Mouse (Mus musculus): ENCODE measurements around the gene Ankrd65. TPM values are rescaled to one million over a fixed set of nuclear protein-coding genes. Genes with fewer than 3 reads are reported as not detected.
"Not testable (repeated sequence)": the region's sequence is repeated elsewhere in the genome, so short reads cannot be mapped to it uniquely, and the experiment has no call there.

Gene Ankrd65
- not detected in 2 replicates for polyA plus RNA-seq (2014; fragmentation: Nextera tagmentation; extraction: Ambion mirVana)

GRCm38 (mm10) chr4:155790021-155790489 lies at the start of gene Ankrd65:
Gene Ankrd65 (plus strand): TSS chr4:155790439.
- H3K9me3 ChIP-seq (ENCODE audit: control insufficient read depth, low read length), result no peaks in the 10 kb centered on the region
- H3K36me3 ChIP-seq (ENCODE audit: control insufficient read depth, insufficient read depth, low read length), result no peaks in the 10 kb centered on the region
- DNase-seq (ENCODE audit: low spot score) (no peak), ATAC-seq (replicated peaks; ENCODE audit: low FRiP score, low TSS enrichment, low read depth) (no peak)
- H3K4me1 ChIP-seq (replicated peaks; ENCODE audit: control insufficient read depth, insufficient read depth, low read length), result no peaks in the 10 kb centered on the region
- 82% methylated on average over 3 of the region's 3 CpGs for WGBS
- no peak within 1 kb of the TSS for H3K4me3 ChIP-seq (ENCODE audit: low read depth, low read length)
- H3K4me2 ChIP-seq (ENCODE audit: low read length), result no peak within 1 kb of the TSS
- H3K27ac ChIP-seq (ENCODE audit: low read depth), result no peak within 1 kb of the TSS
- H3K9ac ChIP-seq (ENCODE audit: low read length), result no peak within 1 kb of the TSS
- no peaks in the 10 kb centered on the region for H3K27me3 ChIP-seq (replicated peaks; ENCODE audit: control insufficient read depth, insufficient read depth, low read length)

GRCm38 (mm10) chr4:155740681-155741080 lies 49.6 kb upstream of the Ankrd65 start:
- 89% methylated on average over 10 of the region's 10 CpGs for WGBS
- H3K36me3 ChIP-seq (ENCODE audit: control insufficient read depth, insufficient read depth, low read length), result peaks cover 79% of the 10 kb centered on the region

GRCm38 (mm10) chr4:155742684-155743083 lies 47.6 kb upstream of the Ankrd65 start:
- no peaks in the 10 kb centered on the region for H3K27me3 ChIP-seq (replicated peaks; ENCODE audit: control insufficient read depth, insufficient read depth, low read length)
- 93% methylated on average over 5 of the region's 5 CpGs for WGBS
- H3K27ac ChIP-seq (ENCODE audit: low read depth), result no peak overlapping the region
- no peak for ATAC-seq (replicated peaks; ENCODE audit: low FRiP score, low TSS enrichment, low read depth)
- no peak for DNase-seq (ENCODE audit: low spot score)
- no peaks in the 10 kb centered on the region for H3K9me3 ChIP-seq (ENCODE audit: control insufficient read depth, low read length)
- no peak overlapping the region for H3K9ac ChIP-seq (ENCODE audit: low read length)
- no peak overlapping the region for H3K4me3 ChIP-seq (ENCODE audit: low read depth, low read length)
- H3K4me2 ChIP-seq (ENCODE audit: low read length), result no peak overlapping the region
- H3K36me3 ChIP-seq (ENCODE audit: control insufficient read depth, insufficient read depth, low read length), result peaks cover 86% of the 10 kb centered on the region
- H3K4me1 ChIP-seq (replicated peaks; ENCODE audit: control insufficient read depth, insufficient read depth, low read length), result no peaks in the 10 kb centered on the region

More at GRCm38 (mm10) chr4:155740681-155741080, 49.6 kb upstream of the Ankrd65 start:
- not testable (repeated sequence) for DNase-seq (ENCODE audit: low spot score); ATAC-seq (replicated peaks; ENCODE audit: low FRiP score, low TSS enrichment, low read depth); H3K9ac ChIP-seq (ENCODE audit: low read length); H3K4me2 ChIP-seq (ENCODE audit: low read length); H3K27ac ChIP-seq (ENCODE audit: low read depth); H3K9me3 ChIP-seq (ENCODE audit: control insufficient read depth, low read length); H3K4me3 ChIP-seq (ENCODE audit: low read depth, low read length); H3K27me3 ChIP-seq (replicated peaks; ENCODE audit: control insufficient read depth, insufficient read depth, low read length); H3K4me1 ChIP-seq (replicated peaks; ENCODE audit: control insufficient read depth, insufficient read depth, low read length)

GRCm38 (mm10) chr4:155744474-155744873 lies 45.8 kb upstream of the Ankrd65 start:
- H3K27me3 ChIP-seq (replicated peaks; ENCODE audit: control insufficient read depth, insufficient read depth, low read length), result no peaks in the 10 kb centered on the region
- H3K4me1 ChIP-seq (replicated peaks; ENCODE audit: control insufficient read depth, insufficient read depth, low read length), result no peaks in the 10 kb centered on the region
- ATAC-seq (replicated peaks; ENCODE audit: low FRiP score, low TSS enrichment, low read depth) (no peak), DNase-seq (ENCODE audit: low spot score) (no peak)
- H3K4me3 ChIP-seq (ENCODE audit: low read depth, low read length), result no peak overlapping the region
- peaks cover 98% of the 10 kb centered on the region for H3K36me3 ChIP-seq (ENCODE audit: control insufficient read depth, insufficient read depth, low read length)
- H3K9me3 ChIP-seq (ENCODE audit: control insufficient read depth, low read length), result no peaks in the 10 kb centered on the region
- WGBS, result 87% methylated on average over 8 of the region's 8 CpGs
- no peak overlapping the region for H3K9ac ChIP-seq (ENCODE audit: low read length)
- H3K27ac ChIP-seq (ENCODE audit: low read depth), result no peak overlapping the region
- no peak overlapping the region for H3K4me2 ChIP-seq (ENCODE audit: low read length)

DNA sequence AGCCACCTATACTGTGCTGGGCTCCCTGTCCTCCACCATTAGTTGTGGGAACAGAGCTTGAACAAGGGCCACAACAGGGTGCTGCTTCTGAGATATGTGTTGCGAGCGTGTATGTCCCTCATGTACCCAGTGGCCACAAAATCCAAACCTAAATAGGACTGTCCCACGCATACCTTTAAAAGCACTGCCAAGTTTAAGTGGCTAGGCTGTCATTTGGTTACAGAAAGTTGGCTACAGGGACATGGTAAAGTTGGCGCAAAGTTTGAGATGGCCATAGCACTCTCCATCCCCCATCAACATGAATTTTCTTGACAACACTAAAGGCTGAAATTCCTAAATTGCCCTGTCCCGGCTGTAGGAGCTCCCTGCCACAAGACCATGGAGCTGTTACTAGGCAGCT lies 45.1 kb upstream of the Ankrd65 start:
- 89% methylated on average over 5 of the region's 5 CpGs for WGBS
- Histone ChIP-seq H3K4me2 (ENCODE audit: low read length) (no peak overlapping the region), H3K9me3 (ENCODE audit: control insufficient read depth, low read length) (no peaks in the 10 kb centered on the region), H3K4me1 (replicated peaks; ENCODE audit: control insufficient read depth, insufficient read depth, low read length) (no peaks in the 10 kb centered on the region), H3K27ac (ENCODE audit: low read depth) (no peak overlapping the region), H3K27me3 (replicated peaks; ENCODE audit: control insufficient read depth, insufficient read depth, low read length) (no peaks in the 10 kb centered on the region), H3K36me3 (ENCODE audit: control insufficient read depth, insufficient read depth, low read length) (peaks cover 98% of the 10 kb centered on the region), H3K9ac (ENCODE audit: low read length) (no peak overlapping the region), H3K4me3 (ENCODE audit: low read depth, low read length) (no peak overlapping the region)
- DNase-seq (ENCODE audit: low spot score), result no peak
- ATAC-seq (replicated peaks; ENCODE audit: low FRiP score, low TSS enrichment, low read depth), result no peak

- ATAC-seq (replicated peaks; ENCODE audit: low FRiP score, low TSS enrichment, low read depth), result no peak
- H3K4me1 ChIP-seq (replicated peaks; ENCODE audit: control insufficient read depth, insufficient read depth, low read length), result no peaks in the 10 kb centered on the region
- no peak overlapping the region for H3K4me2 ChIP-seq (ENCODE audit: low read length)
- H3K27me3 ChIP-seq (replicated peaks; ENCODE audit: control insufficient read depth, insufficient read depth, low read length), result no peaks in the 10 kb centered on the region
- 86% methylated on average over 8 of the region's 8 CpGs for WGBS
- peaks cover 98% of the 10 kb centered on the region for H3K36me3 ChIP-seq (ENCODE audit: control insufficient read depth, insufficient read depth, low read length)
- H3K4me3 ChIP-seq (ENCODE audit: low read depth, low read length), result no peak overlapping the region
- no peak for DNase-seq (ENCODE audit: low spot score)
- no peak overlapping the region for H3K27ac ChIP-seq (ENCODE audit: low read depth)
- no peak overlapping the region for H3K9ac ChIP-seq (ENCODE audit: low read length)
- H3K9me3 ChIP-seq (ENCODE audit: control insufficient read depth, low read length), result no peaks in the 10 kb centered on the region
Observed at GRCm38 (mm10) chr4:155746036-155746548, 44.1 kb upstream of the Ankrd65 start.

DNA sequence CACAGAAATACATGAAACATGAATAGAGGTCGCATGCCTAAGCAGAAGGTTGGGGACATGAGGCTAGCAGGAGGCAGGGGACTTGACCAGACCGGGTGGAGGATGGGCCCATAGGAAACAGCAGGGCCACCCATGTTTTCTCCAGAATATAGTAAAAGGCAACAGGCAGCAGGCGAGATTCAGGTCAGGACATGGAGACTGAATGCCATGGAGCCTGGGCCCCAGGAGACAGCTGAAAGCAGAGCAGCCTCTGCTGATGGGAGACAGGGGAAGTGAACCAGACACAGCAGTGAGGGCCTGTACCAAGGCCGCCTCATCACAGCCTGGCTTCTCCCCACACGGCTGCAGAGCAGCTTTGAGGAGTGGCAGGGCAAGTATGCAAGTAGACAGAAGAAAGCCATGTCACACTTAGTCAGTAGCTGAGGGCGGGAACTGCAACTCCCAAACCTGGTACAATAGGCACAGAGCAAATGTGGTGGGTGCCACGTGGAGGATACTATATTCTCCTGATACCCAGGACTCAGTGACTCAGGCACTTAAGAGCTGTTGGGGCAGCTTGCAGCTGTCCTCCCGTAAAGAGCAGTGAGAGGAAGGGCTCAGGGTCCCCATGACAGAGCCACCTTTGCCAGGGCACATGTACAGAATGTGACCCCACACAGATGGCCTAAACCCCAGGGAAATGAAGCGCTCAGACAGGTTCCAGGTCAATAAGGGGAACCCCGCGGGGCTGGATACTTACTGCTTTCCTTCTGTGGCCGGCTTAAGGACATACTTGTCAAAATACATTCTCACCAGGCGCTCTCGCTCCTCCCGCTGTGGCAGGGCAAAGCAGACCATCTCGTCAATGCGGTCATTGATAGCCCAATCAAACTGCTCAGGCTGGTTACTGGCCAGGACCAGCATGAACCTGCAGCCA lies 43.4 kb upstream of the Ankrd65 start:
- H3K36me3 ChIP-seq (ENCODE audit: control insufficient read depth, insufficient read depth, low read length), result peaks cover 98% of the 10 kb centered on the region
- H3K4me1 ChIP-seq (replicated peaks; ENCODE audit: control insufficient read depth, insufficient read depth, low read length), result no peaks in the 10 kb centered on the region
- H3K4me2 ChIP-seq (ENCODE audit: low read length), result no peak overlapping the region
- no peaks in the 10 kb centered on the region for H3K27me3 ChIP-seq (replicated peaks; ENCODE audit: control insufficient read depth, insufficient read depth, low read length)
- H3K9me3 ChIP-seq (ENCODE audit: control insufficient read depth, low read length), result no peaks in the 10 kb centered on the region
- no peak overlapping the region for H3K4me3 ChIP-seq (ENCODE audit: low read depth, low read length)
- H3K27ac ChIP-seq (ENCODE audit: low read depth), result no peak overlapping the region
- WGBS, result 91% methylated on average over 17 of the region's 17 CpGs
- H3K9ac ChIP-seq (ENCODE audit: low read length), result no peak overlapping the region
- ATAC-seq (replicated peaks; ENCODE audit: low FRiP score, low TSS enrichment, low read depth) (no peak), DNase-seq (ENCODE audit: low spot score) (no peak)

DNA sequence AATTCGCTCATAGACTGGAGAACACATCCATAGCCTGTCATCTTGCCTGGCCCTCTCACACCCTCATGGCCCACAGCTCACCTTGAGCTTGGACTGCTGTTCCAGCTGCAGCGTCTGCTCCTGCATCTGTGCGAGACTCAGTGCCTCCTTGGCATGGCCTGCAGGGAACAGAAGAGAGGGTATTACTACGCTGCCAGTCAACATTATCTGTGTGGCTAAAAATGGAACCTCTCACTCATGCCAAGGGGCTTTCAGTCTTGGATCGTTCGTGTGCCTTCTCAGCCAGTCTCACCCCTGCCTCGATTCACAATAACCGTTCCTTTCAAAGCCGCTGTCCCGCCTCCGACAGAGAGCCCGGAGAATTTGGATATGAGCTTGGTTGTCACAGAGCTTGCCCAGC lies 33.2 kb upstream of the Ankrd65 start:
- peaks cover 13% of the 10 kb centered on the region; the same call in 1 of the 2 replicates for H3K4me1 ChIP-seq (replicated peaks; ENCODE audit: control insufficient read depth, insufficient read depth, low read length)
- no peak overlapping the region for H3K4me3 ChIP-seq (ENCODE audit: low read depth, low read length)
- DNase-seq (ENCODE audit: low spot score), result no peak
- no peak overlapping the region for H3K27ac ChIP-seq (ENCODE audit: low read depth)
- H3K27me3 ChIP-seq (replicated peaks; ENCODE audit: control insufficient read depth, insufficient read depth, low read length), result no peaks in the 10 kb centered on the region
- no peaks in the 10 kb centered on the region for H3K9me3 ChIP-seq (ENCODE audit: control insufficient read depth, low read length)
- no peak for ATAC-seq (replicated peaks; ENCODE audit: low FRiP score, low TSS enrichment, low read depth)
- WGBS, result 92% methylated on average over 12 of the region's 12 CpGs
- H3K4me2 ChIP-seq (ENCODE audit: low read length), result no peak overlapping the region
- H3K9ac ChIP-seq (ENCODE audit: low read length), result no peak overlapping the region
- peaks cover 50% of the 10 kb centered on the region for H3K36me3 ChIP-seq (ENCODE audit: control insufficient read depth, insufficient read depth, low read length)
